Mouse (Mus musculus): Measurements from ENCODE around the gene Ppp1r3c.
A peak's percentile ranks its signal among the peaks of the same experiment; 100 is the strongest.
"Not testable (repeated sequence)": the region's sequence is repeated elsewhere in the genome, so short reads cannot be mapped to it uniquely, and the experiment has no call there.

Gene Ppp1r3c

GRCm38 (mm10) chr19:36736537-36736936 lies at the start of gene Ppp1r3c:
TSS of gene Ppp1r3c (minus strand) at chr19:36736653.
- DNase-seq = peak; percentile 59

GRCm38 (mm10) chr19:36783179-36783578 lies 46.7 kb upstream of the Ppp1r3c start:
- no peak for DNase-seq

- DNase-seq = no peak
Measured at GRCm38 (mm10) chr19:36782591-36782990, 46.1 kb upstream of the Ppp1r3c start.

DNA sequence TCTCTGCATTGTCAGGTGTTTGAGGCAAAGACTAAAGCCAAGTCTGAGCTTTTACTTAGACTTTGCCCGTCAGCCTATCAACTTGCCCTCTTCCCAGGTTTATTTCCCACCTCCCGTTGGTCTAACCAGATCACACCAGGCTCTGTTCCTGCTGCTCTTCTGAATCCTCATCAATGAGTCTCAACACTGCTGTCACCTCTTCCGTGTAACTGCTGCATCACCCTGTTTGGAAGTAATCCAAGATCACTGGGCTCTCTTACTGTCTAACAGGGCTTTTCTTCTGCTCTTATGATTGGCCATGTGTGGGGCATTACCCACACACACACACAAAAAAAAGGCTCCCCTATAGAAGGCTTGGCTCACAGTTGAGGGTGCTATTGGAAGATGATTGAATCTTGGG lies 45.5 kb upstream of the Ppp1r3c start:
- no peak for DNase-seq

GRCm38 (mm10) chr19:36780375-36780774 lies 43.9 kb upstream of the Ppp1r3c start:
- DNase-seq = no peak

DNA sequence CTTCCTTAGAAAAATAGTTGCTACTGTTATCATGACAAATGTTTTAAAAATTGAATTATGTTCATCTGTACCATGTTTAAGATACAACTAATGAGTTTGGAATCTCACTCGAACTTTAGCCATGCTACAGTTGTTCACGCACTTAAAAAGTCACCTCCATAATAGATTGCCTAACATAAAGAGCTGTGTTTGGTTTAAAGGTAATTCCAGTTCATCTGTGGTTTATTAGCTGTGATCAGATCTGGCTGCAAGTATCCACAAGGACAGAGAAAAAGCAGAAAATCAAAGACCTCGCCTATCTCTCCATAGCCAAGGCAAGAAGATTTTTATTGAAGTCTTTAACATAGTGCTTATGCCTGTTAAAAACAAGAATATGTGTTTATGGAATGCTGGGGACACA lies 43.3 kb upstream of the Ppp1r3c start:
- DNase-seq = no peak

DNA sequence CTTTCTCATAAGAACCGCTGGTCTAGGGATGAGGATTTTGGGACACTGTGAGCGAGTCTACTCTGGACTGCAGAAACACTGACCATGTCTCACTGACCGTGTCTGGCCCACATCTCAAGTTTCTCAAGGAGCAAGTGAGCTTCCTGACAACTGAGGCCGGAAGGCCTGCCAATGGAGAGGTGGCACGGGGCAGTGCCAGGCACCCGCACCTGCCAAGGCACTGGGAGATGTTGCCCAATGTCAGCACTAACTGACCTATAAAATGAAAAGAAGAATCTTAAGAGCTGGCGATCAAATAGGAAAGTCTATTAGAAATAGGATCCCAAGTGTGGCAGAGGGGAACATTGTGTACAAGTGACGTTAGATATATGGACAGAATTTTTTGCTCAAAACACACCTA lies 39.1 kb upstream of the Ppp1r3c start:
- peak; percentile 6 for DNase-seq

GRCm38 (mm10) chr19:36773716-36774459 lies 37.4 kb upstream of the Ppp1r3c start:
- DNase-seq = peak; percentile 37

DNA sequence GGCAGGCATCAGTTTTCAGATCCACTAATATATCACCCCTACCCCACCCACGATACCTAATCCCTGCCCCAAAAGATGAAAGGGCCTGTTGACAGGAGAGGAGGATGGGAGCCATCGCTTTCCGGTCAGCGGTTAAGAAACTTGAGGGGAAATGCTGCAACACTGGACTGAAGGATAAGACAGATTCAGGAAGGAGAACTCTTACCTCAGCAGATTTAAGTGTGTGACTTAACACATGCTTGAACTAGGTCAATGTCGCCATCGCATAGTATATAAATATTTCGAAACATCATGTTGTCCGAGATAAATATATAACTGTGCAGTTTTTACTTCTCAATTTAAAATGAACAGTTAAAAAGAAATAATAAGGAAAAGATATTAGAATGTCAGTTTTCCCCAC lies 31.6 kb upstream of the Ppp1r3c start:
- no peak for DNase-seq

GRCm38 (mm10) chr19:36764451-36764850 lies 28.0 kb upstream of the Ppp1r3c start:
- no peak for DNase-seq

- no peak for DNase-seq
Measured at GRCm38 (mm10) chr19:36748996-36749395, 12.5 kb upstream of the Ppp1r3c start.

DNA sequence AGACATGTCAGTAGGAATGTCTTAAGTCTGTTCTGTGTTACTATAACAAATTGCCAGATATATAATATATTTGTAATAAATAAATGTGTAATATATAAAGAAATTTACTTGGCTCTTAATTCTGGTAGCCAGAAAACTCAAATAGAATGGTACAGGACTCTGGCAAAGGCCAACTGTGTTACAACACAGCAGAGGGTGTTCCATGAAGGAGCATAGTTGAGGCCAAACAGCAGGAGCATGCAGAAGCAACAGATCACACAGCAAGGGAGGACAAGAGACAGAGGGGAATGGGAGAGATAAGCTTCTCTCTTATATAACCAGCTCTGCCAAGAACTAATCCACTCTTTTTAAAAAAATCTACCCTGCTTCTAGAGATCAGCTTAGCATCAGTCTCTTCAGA lies 5.9 kb upstream of the Ppp1r3c start:
- no peak for DNase-seq

GRCm38 (mm10) chr19:36739566-36740211 lies 3.2 kb upstream of the Ppp1r3c start:
- DNase-seq = no peak

DNA sequence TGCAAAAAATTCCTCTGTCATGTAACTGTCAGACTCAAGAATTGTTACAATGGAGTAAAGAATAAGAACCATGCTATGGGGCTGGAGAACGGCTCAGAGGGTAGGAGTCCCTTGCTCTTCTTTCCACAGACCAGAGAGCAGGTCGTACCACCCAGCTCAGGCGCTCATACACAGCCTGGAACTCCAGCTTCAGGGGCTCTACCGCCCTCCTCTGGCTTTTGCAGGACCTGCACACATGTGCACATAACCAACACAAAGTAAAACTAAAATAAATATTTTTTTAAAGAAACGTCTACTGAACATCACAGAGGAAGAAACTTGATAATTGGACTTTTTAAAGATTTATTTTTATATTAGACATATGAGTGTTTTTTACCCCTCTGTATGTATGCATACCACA lies 1.6 kb upstream of the Ppp1r3c start:
- DNase-seq = no peak

DNA sequence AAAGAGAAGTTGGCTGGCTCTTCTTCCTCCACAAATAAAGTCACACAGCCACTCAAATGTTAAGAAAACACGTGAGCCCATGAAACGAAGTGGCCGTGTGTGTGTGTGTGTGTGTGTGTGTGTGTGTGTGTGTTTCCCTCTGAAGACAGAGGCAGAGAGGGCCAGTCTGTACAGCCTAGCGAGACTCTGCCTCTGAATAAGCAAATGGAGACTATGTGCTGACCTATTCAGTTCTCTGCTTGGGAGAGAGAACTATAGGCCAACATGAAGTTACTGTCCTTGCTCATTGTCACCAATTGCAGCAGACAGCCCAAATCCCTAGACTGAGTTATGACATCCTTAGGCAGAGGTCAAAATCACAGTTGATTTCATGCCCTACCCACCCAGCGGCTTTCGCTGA lies 634 bp upstream of the Ppp1r3c start:
- DNase-seq = no peak

GRCm38 (mm10) chr19:36734308-36735038 lies 2.0 kb downstream of the Ppp1r3c start:
- no peak for DNase-seq

DNA sequence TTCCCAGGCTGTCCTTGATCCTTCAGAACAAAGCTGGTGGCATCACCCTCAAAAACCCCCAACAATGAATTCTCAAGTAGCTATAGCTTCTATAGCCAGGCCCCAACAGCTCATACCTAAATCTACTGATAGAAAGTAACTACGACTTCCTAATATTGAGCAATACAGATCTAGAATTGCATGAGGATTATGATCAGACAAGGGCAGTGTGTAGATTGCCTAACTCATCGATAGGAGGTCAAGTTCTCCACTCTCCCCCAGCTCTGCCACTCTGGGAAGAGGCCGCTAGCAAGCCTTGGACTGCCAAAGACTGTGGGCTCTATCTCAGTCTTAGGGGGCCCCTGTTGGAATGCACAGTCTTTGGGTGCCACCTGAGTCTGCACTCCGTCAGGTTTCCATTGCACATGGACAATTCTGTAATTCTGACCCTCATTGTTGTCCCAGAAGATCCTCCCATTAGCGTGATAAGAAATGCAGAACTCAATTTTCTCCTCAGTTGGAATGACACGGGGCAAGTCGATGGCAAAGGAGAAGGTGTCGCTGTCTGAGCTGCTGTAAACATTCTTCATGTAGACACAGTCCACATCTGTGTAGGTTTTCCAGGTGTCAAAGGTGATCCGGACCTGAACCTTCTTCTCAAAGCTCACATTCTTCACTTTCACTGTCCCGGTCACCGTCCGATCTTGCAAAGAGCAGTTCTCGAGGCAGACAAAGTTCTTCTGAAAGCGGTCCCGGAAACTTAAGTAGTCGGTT lies 3.1 kb downstream of the Ppp1r3c start:
- DNase-seq = no peak

- DNase-seq = no peak
Measured at GRCm38 (mm10) chr19:36731310-36731709, 5.1 kb downstream of the Ppp1r3c start.

- not testable (repeated sequence) for DNase-seq
Measured at GRCm38 (mm10) chr19:36730414-36730813, 6.0 kb downstream of the Ppp1r3c start.

DNA sequence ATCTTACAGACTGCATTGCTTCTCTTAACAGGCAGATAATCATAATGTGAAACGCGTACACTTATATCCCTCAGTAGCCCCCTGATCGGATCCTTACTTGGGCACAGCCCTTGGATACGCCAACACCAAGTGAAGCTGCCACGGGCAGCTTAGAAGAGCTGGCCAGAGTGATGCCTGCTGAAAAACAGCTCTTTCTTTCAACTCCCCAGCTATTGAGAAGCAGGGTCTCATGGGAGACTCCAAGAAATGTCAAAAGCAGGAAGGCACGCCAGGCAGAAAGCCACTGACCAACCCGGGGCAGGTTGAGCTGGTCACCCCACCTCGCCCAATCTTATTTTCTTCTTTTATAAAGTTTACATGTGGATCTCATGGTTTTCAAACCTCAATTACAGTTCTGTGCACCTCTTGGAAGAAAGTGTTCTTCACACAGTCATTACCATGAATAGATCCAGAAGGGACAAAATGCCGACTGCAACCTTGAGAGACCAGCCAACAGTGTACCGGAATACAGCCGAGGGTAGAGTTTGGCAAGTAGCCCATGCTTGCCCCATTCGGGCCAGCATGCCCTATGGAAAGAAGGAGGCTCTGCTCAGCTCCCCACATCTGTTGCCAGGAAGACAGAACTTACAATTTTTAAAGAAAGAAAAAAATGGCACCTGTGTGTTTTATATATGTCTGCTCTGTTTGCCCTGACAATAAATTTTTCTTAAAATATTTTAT lies 7.6 kb downstream of the Ppp1r3c start:
- no peak for DNase-seq

DNA sequence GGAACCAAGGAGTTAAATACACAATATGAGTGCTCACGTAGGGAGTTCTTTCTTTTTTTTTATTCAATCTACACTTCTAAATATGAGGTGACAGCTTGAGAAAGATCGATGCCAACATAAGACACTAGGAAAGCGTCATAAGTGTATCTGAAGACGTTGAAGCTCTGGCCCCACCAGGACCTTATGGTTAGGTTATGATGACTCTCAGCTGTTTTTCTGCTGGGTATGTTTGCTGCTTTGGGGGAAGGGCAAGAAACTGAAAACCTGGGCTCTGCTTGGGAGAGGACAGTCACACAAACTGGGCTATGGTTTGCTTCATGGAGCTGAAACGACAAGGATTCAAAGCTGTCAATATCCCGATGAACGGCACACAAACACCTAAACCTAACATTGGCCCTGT lies 11.5 kb downstream of the Ppp1r3c start:
- DNase-seq = no peak

GRCm38 (mm10) chr19:36721139-36721538 lies 15.3 kb downstream of the Ppp1r3c start:
- DNase-seq = no peak

DNA sequence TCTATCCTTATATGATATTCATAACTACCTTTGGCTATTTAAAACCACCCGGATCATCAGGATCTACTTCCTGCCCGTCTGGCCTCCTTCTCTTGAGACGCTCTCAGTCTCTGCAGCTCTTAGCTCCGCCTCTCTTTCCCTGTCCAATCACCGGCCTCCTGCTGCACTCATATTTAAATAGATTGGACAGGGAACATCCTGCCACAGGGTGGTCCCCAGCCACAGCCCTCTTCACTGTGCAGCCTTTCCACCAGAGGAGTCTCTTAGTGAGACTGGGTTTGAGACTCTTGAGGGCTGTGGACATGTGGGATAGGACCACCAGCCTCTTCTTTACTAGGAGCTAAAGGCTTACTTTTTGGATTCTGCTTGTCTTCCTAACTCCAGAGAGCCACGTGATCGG lies 20.2 kb downstream of the Ppp1r3c start:
- no peak for DNase-seq
